Mouse (Mus musculus) C2C12 (cell line): ENCODE measurements around the gene Lsm7.

Experiments
- CTCF ChIP-seq: IDR thresholded peaks from one replicate; pipeline ENCODE4 v1.5.1; 2011; ENCODE audit not compliant: control insufficient read depth, insufficient read depth, insufficient read length
- MAX ChIP-seq: IDR thresholded peaks from one replicate; pipeline ENCODE4 v1.6.1; 2011; ENCODE audit warnings: mild to moderate bottlenecking, control low read depth
- MYOD1 ChIP-seq: IDR thresholded peaks from one replicate; pipeline ENCODE4 v1.6.1; 2011; ENCODE audit warnings: low read depth; ENCODE audit not compliant: control insufficient read depth, insufficient read length
- MYOG ChIP-seq: IDR thresholded peaks from one replicate; pipeline ENCODE4 v1.6.1; 2011; ENCODE audit not compliant: control insufficient read depth, insufficient read length; ENCODE audit errors: extremely low read depth
- USF1 ChIP-seq: IDR thresholded peaks from one replicate; pipeline ENCODE4 v1.6.1; 2011; ENCODE audit warnings: low read depth, mild to moderate bottlenecking, control low read depth, moderate library complexity

- no peak for TF ChIP-seq MAX
- no peak for TF ChIP-seq USF1
- no peak for TF ChIP-seq CTCF
- no peak for TF ChIP-seq MYOG
- no peak for TF ChIP-seq MYOD1
These were observed 31.7 kb downstream of the Lsm7 start for GRCm38 (mm10) chr10:80823316-80823715.
